Mouse (Mus musculus) 3134 (cell line): ENCODE results near the gene Tmprss12.
"Not testable (repeated sequence)": the region's sequence is repeated elsewhere in the genome, so short reads cannot be mapped to it uniquely, and the experiment has no call there.

Experiments used
- DNase-seq: peaks from one replicate; pipeline ENCODE4 v3.0.0-alpha.2; 2011; ENCODE audit warnings: low spot score; ENCODE audit not compliant: insufficient read length; ENCODE audit errors: extremely low read depth

Tmprss12 gene

GRCm38 (mm10) chr15:100280626-100281025 lies at the start of gene Tmprss12:
Gene Tmprss12, plus strand, starts transcription at chr15:100280837.
- DNase-seq, result no peak

GRCm38 (mm10) chr15:100231616-100232525 lies 48.8 kb upstream of the Tmprss12 start:
- no peak for DNase-seq

- DNase-seq, result no peak
Observed at GRCm38 (mm10) chr15:100235208-100235965, 45.2 kb upstream of the Tmprss12 start.

- no peak for DNase-seq
Observed at GRCm38 (mm10) chr15:100236952-100237351, 43.7 kb upstream of the Tmprss12 start.

- no peak for DNase-seq
Observed at GRCm38 (mm10) chr15:100241780-100242179, 38.9 kb upstream of the Tmprss12 start.

GRCm38 (mm10) chr15:100245951-100246350 lies 34.7 kb upstream of the Tmprss12 start:
- peak; percentile 26 for DNase-seq

- no peak for DNase-seq
Observed at GRCm38 (mm10) chr15:100247296-100247695, 33.3 kb upstream of the Tmprss12 start.

GRCm38 (mm10) chr15:100248665-100249433 lies 31.8 kb upstream of the Tmprss12 start:
- DNase-seq, result no peak

- peak; percentile 51 for DNase-seq
Observed at GRCm38 (mm10) chr15:100251153-100251780, 29.4 kb upstream of the Tmprss12 start.

- no peak for DNase-seq
Observed at GRCm38 (mm10) chr15:100256386-100256785, 24.3 kb upstream of the Tmprss12 start.

- DNase-seq, result no peak
Observed at GRCm38 (mm10) chr15:100257305-100257704, 23.3 kb upstream of the Tmprss12 start.

- DNase-seq, result no peak
Observed at GRCm38 (mm10) chr15:100258646-100259425, 21.8 kb upstream of the Tmprss12 start.

- not testable (repeated sequence) for DNase-seq
Observed at GRCm38 (mm10) chr15:100260351-100260750, 20.3 kb upstream of the Tmprss12 start.

- DNase-seq, result no peak
Observed at GRCm38 (mm10) chr15:100263246-100263905, 17.3 kb upstream of the Tmprss12 start.

GRCm38 (mm10) chr15:100265586-100266325 lies 14.9 kb upstream of the Tmprss12 start:
- no peak for DNase-seq

- no peak for DNase-seq
Observed at GRCm38 (mm10) chr15:100268916-100269315, 11.7 kb upstream of the Tmprss12 start.

GRCm38 (mm10) chr15:100269776-100270175 lies 10.9 kb upstream of the Tmprss12 start:
- no peak for DNase-seq

- not testable (repeated sequence) for DNase-seq
Observed at GRCm38 (mm10) chr15:100270609-100271008, 10.0 kb upstream of the Tmprss12 start.
